Mouse (Mus musculus): ENCODE results near the gene Psmd7.

DNA sequence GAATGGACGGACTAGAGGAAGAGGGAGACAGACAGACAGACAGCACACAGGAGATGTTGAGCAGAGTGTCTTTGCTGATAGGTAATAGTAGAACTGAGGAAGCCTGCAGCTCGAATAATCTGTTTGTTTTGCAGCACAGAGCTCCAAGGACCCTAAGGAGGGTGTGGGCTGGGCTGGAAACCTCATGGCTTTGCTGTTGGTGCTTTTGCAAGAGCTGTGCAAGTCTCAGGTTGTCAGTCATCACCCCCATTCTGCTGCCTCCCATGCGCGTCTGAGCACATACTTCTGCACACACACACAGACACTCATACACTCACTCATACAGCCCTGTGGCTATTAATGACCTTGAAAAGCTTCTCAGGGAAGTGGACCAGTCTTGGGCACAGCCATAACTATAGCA, 50.8 kb downstream of the Psmd7 start:
- TF ChIP-seq POLR2A (IDR thresholded peaks at IDR 0.05; ENCODE audit: insufficient read depth, low read depth, low read length) (no peak), CTCF (IDR thresholded peaks at IDR 0.05) (no peak), EP300 (IDR thresholded peaks at IDR 0.05; ENCODE audit: insufficient read depth, low read depth, low read length) (no peak)

Data from heart, adult 2 months (tissue).